Mouse (Mus musculus) layer of hippocampus, adult 2 months (tissue): Measurements from ENCODE around the gene Gm3646. TPM values are rescaled to one million over a fixed set of nuclear protein-coding genes. Genes with fewer than 3 reads are reported as not detected.

ENCODE experiments used
- DNase-seq, 2 experiments: peaks; one replicate each; pipeline ENCODE4 v3.0.0; 2022; ENCODE audit warnings: low spot score in 2 of 2
- H3K27ac ChIP-seq: fragments of 200-600 bp; 2 replicates; pipeline ENCODE4 v1.8.1; 2022
- H3K4me3 ChIP-seq: fragments of 200-600 bp; 2 replicates; pipeline ENCODE4 v1.8.1; 2022; ENCODE audit warnings: mild to moderate bottlenecking
- CTCF ChIP-seq: fragments of 200-600 bp; conservative IDR thresholded peaks from 2 replicates; pipeline ENCODE4 v1.8.1; 2022; ENCODE audit warnings: antibody characterized with exemption, mild to moderate bottlenecking, moderate library complexity
- total RNA-seq, 2 experiments: library from RNA; stranded (reverse); gene quantifications; 2 replicates each; pipeline ENCODE4 v1.2.3; 2021

Gm3646 gene
- total RNA-seq, 2 experiments from 2014 or later = not detected

DNA sequence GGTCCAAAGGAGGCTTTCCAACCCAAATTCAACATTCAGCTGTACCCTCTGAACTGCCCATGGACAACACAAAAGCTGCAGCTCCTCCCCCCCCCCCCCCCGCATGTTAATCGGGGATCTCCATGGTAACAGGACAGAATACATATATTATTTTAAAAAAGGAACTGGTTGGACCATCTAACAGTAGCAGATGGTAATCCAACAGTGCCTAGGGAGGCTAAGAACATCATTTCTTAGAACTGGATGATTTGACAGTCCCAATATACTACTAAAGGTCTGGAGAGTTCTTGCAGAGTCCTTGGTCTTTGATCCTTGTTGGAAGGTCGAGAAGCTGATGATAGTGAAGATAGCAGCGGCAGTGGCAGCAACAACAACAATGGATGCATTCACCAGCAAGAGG, 19.1 kb upstream of the Gm3646 start:
- TF ChIP-seq CTCF = no peak
- no peak overlapping the region for H3K27ac ChIP-seq

DNA sequence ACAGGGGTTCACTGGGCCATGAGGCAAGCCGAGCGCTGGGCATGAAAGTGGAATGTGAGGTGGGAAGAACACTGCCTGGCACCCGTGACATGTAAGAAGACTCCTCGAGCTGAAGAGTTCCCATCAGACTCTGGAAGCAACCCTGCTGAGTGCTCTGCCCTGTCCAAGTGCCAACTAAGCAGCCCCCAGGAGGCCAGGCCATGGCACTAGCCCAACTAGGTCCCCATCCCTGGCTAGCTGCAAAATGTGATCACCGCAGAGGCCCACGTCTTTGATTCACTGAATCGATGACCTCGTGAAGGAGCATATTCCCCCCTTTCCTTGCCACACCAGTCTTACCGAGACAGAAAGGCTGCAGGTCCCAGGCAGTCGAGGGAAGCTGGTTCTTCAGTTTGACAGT, 14.5 kb upstream of the Gm3646 start:
- TF ChIP-seq CTCF = no peak
- Histone ChIP-seq H3K4me3 (no peak overlapping the region), H3K27ac (no peak overlapping the region)
- DNase-seq = no peak

More for the DNA sequence above, 19.1 kb upstream of the Gm3646 start:
- no peak for DNase-seq
- H3K4me3 ChIP-seq = no peak overlapping the region

DNA sequence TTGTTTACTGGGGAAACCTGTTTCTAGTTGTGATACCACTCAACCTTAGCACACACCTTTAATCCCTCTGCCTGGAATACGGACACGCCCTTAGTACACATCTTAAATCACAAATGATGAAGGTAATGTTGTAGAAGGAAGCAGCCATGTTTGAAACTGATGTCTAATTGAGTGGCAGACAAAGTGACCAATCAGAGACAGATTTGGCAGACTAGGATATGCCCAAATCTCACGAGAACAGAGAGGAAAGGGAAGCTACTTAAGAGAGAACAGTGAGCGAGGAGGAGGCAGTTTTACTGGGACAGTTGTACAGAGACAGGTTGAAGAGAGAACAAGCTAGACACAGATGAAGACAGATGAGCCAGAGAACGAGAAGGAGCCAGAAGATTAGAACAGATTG, 10.6 kb upstream of the Gm3646 start:
- TF ChIP-seq CTCF = no peak
- H3K4me3 ChIP-seq = no peak overlapping the region
- H3K27ac ChIP-seq = no peak overlapping the region
- DNase-seq = no peak

DNA sequence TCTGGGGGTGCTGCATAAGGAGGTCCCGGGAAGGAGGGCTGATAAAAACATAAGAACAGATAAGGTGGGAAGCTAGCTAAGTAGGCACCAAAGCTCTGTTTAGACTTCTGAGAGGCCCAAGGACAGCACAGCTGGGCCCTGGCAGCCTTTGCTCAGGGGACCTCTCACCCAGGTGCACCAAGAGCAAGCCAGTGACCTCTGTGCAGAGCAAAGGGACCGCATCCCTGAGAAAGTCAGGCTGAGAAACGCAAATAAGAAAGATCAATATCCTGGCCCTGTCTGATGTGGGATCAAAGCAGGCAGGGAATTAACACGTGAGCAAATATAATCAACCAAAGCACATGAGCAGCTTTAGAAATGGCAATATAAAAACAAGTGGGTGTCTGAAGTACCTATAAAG, 7.9 kb upstream of the Gm3646 start:
- DNase-seq = no peak
- Histone ChIP-seq H3K4me3 (no peak overlapping the region), H3K27ac (no peak overlapping the region)
- no peak for TF ChIP-seq CTCF

DNA sequence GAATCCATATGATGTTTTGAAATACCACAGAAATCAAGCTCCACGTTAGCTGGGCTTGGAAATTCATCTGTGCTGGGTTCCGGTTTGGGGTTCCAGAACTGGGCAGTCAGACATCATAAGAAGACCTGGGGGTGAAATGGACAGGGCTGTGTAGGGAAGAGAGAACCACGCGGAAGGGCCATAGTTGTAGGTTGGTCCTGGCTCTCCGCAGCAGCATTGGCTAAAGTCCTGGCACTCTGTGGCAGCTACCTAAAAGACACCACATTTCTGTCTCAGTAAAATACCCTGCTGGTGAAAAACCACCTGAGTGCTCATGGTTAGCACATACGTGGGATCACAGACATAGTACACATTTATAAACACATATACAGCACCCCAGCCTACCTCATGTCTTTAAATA, 343 bp downstream of the Gm3646 start:
- no peak for TF ChIP-seq CTCF
- Histone ChIP-seq H3K4me3 (no peak overlapping the region), H3K27ac (no peak overlapping the region)
- no peak for DNase-seq

DNA sequence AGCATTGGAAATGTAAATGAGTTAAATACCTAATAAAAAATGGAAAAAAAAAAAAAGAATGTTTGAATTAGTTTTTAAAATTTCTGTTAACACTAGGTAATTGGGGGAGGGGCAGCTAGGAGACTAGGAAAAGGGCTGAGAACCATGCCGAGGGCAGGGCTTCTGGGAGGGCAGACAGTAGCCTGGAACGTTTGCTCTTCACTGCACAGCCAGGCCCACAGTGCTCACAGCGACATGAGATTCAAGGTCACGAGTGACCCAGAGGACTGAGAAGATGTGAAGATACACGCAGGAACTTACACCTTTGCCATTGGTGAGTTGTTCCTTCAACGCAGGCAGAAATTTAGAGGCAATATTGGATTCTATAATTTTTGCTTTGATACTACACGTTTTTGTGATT, 2.2 kb downstream of the Gm3646 start:
- Histone ChIP-seq H3K4me3 (no peak overlapping the region), H3K27ac (no peak overlapping the region)
- DNase-seq = no peak
- TF ChIP-seq CTCF = no peak

DNA sequence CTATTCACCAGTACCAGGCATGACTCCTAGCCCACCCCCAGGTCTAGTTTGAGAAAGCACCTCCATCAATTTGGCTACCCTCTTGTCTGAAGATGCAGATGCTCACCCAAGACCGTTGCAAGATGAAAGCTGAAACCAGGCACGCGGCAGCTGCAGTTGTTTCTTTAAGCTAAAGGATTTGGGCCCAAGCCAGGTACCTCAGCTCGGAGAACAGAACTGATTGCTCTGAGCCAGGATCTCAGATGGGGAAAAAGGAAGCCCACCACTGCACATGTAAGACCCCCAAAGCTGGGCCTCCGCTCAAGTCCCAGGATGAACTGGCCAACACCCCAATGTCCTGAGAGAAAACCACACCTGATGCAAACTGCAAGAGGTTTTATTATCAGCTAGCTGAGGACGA, 7.6 kb downstream of the Gm3646 start:
- Histone ChIP-seq H3K27ac (no peak overlapping the region), H3K4me3 (no peak overlapping the region)
- no peak for DNase-seq
- TF ChIP-seq CTCF = no peak

DNA sequence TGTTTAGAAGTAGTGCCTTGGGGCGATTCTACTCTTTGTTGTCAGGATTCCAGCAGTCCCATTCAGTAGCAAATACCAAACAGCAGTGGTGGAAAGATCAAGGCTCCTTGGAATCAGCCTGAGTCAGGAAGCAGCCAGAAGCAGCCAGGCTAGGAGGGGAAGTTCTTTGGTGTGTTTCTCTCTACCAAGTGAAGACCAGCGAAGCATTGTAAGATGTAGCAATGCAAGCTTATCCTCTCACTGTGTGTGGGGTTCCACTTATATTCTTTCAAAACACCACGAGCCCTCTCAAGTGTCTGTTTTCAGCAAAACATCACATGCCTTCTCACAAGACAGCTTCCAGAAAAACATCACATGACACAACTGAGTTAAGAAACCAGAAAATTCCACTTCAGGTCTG, 8.4 kb downstream of the Gm3646 start:
- Histone ChIP-seq H3K4me3 (no peak overlapping the region), H3K27ac (no peak overlapping the region)
- DNase-seq = no peak
- TF ChIP-seq CTCF = no peak

DNA sequence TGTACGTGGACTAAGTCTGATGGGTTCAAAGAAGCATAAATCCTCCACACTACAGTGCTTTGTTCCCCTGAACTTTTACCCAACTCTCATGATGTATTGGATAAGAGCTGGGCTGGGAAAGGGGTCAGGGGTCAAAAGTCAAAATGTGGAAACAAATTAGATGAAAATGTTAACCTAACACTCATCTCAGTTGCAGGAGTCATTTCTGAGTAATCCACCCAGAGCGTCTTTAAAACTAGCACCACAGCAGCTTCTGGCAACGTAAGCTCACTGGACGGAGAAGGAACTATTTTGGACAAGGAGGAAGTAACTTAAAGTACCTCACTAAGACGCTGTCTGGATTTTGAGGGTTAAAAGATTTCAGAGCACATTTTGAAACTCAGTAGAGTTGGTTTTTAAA, 20.5 kb downstream of the Gm3646 start:
- TF ChIP-seq CTCF = no peak
- Histone ChIP-seq H3K27ac (no peak overlapping the region), H3K4me3 (no peak overlapping the region)
- no peak for DNase-seq

DNA sequence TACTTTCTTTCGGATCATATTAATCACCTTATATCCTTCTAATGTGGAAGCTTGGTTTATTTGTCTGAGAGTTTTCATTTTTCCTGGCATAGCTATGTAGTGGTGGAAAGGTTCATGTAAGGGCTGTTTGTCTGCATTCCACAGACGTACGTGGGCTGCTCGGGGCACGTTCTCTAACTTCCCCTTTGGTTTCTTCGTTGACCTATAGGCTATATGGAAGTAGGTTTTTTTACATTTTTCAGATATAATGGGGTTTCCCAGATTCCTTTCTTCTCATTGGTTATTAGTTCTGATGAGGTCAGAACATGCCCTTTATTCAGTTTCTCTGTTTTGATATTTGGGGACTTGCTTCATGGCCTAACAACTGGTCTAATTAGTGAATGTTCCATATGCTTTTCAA, 23.3 kb downstream of the Gm3646 start:
- TF ChIP-seq CTCF = no peak
- no peak for DNase-seq

DNA sequence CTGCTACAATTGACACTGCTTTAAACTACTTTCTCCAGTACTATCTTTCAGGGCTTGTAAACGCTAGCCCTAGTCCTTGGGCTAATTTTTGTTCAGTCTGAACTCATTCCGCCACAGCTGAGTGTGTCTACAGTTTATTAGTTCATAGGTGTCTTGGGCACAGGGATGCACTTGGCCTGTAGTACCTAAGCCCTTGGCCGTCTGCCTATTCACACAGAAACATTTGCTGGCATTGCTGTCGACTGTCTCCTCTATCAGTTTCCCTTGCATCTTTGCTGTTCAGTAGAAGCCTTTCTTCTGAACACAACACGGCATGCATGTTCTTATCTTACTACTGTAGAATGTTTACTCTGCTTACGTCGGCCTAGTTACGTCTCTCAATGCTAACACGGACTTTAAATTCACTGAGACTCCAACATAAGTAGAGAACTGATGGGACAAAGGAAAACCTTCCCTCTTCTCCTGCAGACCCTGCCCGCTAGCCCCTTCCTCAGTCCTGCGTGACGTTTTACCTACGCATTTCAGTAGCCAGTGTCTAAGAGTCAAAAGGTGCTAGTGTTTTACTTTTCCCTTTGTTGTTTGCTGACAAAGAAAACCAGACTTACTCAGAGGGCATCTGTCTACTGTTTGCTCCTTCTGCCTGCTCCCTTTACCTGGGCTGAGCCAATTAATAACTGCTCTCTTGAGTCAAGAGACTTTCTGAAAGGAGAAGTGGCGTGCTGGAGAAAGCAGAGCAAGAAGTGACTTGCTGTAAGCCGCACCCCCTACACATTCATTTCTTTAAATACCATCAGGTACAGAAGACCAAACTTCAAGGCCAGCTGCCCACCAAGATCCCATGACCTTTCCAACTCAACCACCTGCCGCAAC, 25.8 kb downstream of the Gm3646 start:
- no peak for DNase-seq
- TF ChIP-seq CTCF = no peak
- Histone ChIP-seq H3K27ac (no peak overlapping the region), H3K4me3 (no peak overlapping the region)

More for the DNA sequence above, 23.3 kb downstream of the Gm3646 start:
- Histone ChIP-seq H3K27ac (no peak overlapping the region), H3K4me3 (no peak overlapping the region)

DNA sequence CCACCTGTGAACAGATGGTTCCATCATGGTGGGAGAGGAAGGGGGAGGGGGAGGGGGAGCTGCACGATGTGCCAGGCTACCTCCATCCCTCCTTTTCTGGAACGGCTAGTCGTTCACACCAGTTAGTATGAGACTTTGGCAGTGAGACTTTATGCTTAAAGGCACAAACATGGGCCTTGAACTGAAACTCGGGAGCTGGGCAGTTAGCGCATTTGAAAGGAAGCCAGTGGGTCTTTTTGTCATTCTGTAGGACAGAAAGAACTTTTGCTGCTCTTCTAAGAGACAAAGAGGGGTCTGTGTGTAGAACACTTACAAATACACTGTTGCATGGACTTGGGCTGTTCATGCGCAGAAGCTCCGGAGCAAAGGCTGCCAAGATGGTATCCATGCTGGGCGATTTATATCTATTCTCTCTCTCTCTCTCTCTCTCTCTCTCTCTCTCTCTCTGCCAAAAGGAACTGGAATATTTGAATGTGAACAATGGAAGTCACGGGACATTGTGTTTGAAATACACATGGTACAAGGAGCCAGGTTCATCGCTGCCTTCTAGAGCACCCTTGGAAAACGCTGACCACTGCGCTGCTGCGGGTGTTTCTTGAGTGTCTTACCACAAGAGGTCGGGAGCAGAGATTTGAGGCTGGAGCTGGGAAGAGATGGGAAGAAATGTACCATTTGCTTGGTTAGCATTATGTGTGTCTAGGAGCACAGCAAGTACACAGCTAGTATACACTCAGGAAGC, 31.0 kb downstream of the Gm3646 start:
- peak overlapping the region; percentile 3; the same call in 1 of the 2 replicates for H3K4me3 ChIP-seq
- peak overlapping the region; percentile 39; the same call in 1 of the 2 replicates for H3K27ac ChIP-seq
- no peak for TF ChIP-seq CTCF
- DNase-seq = no peak

DNA sequence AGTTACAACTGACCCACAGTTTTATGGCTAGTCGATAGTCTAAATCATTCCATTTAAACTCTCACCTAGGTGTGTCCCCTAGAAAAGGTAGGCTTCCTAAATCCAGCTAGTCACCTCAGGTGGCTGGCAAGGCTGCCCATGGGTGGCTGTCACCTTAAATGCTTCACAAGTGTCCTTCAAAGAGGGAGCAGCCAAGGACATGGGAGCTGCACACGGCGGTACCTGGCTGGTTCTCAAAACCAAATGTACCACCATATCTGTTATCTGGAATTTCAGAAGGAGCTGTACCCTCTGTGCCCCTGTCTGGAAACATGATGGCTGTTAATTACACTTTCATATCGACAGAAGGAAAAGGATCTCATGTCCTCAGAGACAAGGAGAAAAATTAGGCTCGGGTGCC, 31.6 kb downstream of the Gm3646 start:
- no peak overlapping the region for H3K27ac ChIP-seq
- no peak overlapping the region for H3K4me3 ChIP-seq
- no peak for DNase-seq
- no peak for TF ChIP-seq CTCF
